Mouse (Mus musculus): ENCODE measurements around the gene Cab39l. TPM values are rescaled to one million over a fixed set of nuclear protein-coding genes. Genes with fewer than 3 reads are reported as not detected.

Cab39l gene
- polyA plus RNA-seq, 1 experiment from 2014 or later = 47.4 TPM

DNA sequence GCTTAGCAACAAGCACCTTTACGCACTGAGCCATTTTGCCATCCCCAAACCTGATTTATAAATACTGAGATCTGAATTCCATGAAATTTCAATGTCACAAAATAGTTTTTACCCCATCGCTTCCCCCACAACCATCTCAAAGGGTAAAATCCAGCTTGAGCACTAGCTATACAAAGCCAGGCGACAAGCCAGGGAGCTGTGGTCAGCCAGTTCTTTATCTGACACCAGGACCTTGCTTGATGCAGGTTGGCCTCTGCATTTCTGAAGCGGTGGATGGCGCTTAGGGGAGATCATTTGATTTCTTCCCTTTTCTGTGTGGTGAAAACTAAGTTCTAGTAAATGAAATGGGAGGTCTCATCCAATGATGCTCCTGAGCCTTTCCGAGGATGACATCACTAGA lies 191.3 kb downstream of the Cab39l start:
- WGBS = 81% methylated on average over 6 of the region's 6 CpGs
- no peak for DNase-seq (ENCODE audit: low spot score)

DNA sequence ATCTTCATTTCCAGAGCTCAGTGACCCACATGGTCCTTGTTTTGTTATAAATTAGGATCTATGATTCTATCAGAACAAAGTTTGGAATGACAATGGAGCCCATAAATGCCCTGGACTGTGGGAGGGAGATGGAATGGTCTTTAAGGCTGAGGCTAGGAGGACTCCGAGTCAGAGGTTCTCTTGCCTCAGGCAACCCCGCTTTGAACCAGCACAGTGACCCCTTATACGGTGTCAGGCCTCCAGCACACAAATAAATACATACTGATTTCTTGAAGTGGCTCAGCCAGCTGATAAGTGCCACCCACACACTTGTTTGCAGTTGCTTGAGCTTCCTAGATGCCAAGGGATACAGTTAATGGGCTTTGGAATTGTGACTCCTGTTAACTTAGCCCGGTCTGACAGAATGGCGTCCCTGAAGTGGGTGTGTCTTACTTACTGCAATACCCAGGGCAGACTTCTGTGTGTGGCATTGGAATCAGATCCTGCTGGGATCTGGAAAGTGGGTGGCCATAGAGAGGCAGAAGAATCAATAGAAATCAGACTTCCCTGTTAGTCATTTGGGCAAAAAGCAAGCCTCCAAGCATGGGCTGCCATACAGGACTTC lies 192.6 kb downstream of the Cab39l start:
- no peaks in the 10 kb centered on the region for H3K4me1 ChIP-seq (replicated peaks; ENCODE audit: control insufficient read depth, insufficient read depth, low read length)
- no peak overlapping the region for H3K27ac ChIP-seq (ENCODE audit: low read depth, low read length)
- H3K4me3 ChIP-seq (ENCODE audit: low read depth, low read length) = no peak overlapping the region
- no peak overlapping the region for H3K4me2 ChIP-seq
- DNase-seq (ENCODE audit: low spot score) (no peak), ATAC-seq (replicated peaks; ENCODE audit: low FRiP score) (no peak)
- no peaks in the 10 kb centered on the region for H3K9me3 ChIP-seq (ENCODE audit: control insufficient read depth, low read length)
- H3K9ac ChIP-seq (ENCODE audit: low read depth, low read length) = no peak overlapping the region
- no peaks in the 10 kb centered on the region for H3K36me3 ChIP-seq (ENCODE audit: control insufficient read depth, insufficient read depth, low read length)
- no peaks in the 10 kb centered on the region for H3K27me3 ChIP-seq (replicated peaks; ENCODE audit: control insufficient read depth, insufficient read depth, low read length)
- WGBS = 80% methylated on average over 5 of the region's 5 CpGs

More for the DNA sequence above, 191.3 kb downstream of the Cab39l start:
- H3K27me3 ChIP-seq (replicated peaks; ENCODE audit: control insufficient read depth, insufficient read depth, low read length) = peaks cover 5% of the 10 kb centered on the region
- no peak overlapping the region for H3K4me3 ChIP-seq (ENCODE audit: low read depth, low read length)
- H3K36me3 ChIP-seq (ENCODE audit: control insufficient read depth, insufficient read depth, low read length) = no peaks in the 10 kb centered on the region
- H3K4me2 ChIP-seq = no peak overlapping the region
- H3K27ac ChIP-seq (ENCODE audit: low read depth, low read length) = no peak overlapping the region
- H3K9me3 ChIP-seq (ENCODE audit: control insufficient read depth, low read length) = no peaks in the 10 kb centered on the region
- H3K9ac ChIP-seq (ENCODE audit: low read depth, low read length) = no peak overlapping the region
- ATAC-seq (replicated peaks; ENCODE audit: low FRiP score) = no peak
- no peaks in the 10 kb centered on the region for H3K4me1 ChIP-seq (replicated peaks; ENCODE audit: control insufficient read depth, insufficient read depth, low read length)

DNA sequence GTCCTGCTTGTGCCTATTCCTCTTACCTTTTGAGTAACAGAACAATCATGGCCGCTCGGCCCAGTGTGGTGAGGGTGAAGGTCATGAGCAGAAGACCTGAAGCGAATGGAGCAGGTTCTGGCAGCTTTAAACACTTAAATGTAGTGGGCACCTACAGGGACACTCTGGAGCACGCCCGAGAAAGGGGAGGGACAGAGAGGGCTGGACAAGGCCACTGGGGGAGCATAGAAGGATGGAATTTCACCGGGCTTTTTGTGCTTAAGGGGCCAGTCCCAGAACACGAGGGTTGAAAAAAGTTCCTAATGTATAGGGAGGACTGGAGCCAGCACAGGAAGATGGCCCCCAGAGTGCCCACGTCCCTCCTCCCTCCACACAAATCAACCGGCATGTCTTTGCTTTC lies 193.2 kb downstream of the Cab39l start:
- 83% methylated on average over 9 of the region's 9 CpGs for WGBS
- no peak overlapping the region for H3K9ac ChIP-seq (ENCODE audit: low read depth, low read length)
- no peaks in the 10 kb centered on the region for H3K27me3 ChIP-seq (replicated peaks; ENCODE audit: control insufficient read depth, insufficient read depth, low read length)
- no peaks in the 10 kb centered on the region for H3K36me3 ChIP-seq (ENCODE audit: control insufficient read depth, insufficient read depth, low read length)
- H3K4me2 ChIP-seq = no peak overlapping the region
- ATAC-seq (replicated peaks; ENCODE audit: low FRiP score) = no peak
- no peaks in the 10 kb centered on the region for H3K9me3 ChIP-seq (ENCODE audit: control insufficient read depth, low read length)
- no peak overlapping the region for H3K27ac ChIP-seq (ENCODE audit: low read depth, low read length)
- no peak overlapping the region for H3K4me3 ChIP-seq (ENCODE audit: low read depth, low read length)
- DNase-seq (ENCODE audit: low spot score) = no peak
- no peaks in the 10 kb centered on the region for H3K4me1 ChIP-seq (replicated peaks; ENCODE audit: control insufficient read depth, insufficient read depth, low read length)

Other genes with a start within 250 kb of the Cab39l start
- 54.0 and 55.5 TPM in 2 replicates for gene Rcbtb1, start 239.8 kb upstream of the Cab39l start, polyA plus RNA-seq (2014; fragmentation: Nextera tagmentation; extraction: Ambion mirVana)
- not detected in 2 replicates for gene Gm6904, start 180.8 kb upstream of the Cab39l start, polyA plus RNA-seq (2014; fragmentation: Nextera tagmentation; extraction: Ambion mirVana)
- gene Phf11a, start 143.4 kb upstream of the Cab39l start, polyA plus RNA-seq (2014; fragmentation: Nextera tagmentation; extraction: Ambion mirVana) = 0.16 TPM in 1 of 2 replicates, not detected in the other
- 0.78 and 1.1 TPM in 2 replicates for gene Phf11b, start 99.6 kb upstream of the Cab39l start, polyA plus RNA-seq (2014; fragmentation: Nextera tagmentation; extraction: Ambion mirVana)
- gene Phf11d, start 75.5 kb upstream of the Cab39l start, polyA plus RNA-seq (2014; fragmentation: Nextera tagmentation; extraction: Ambion mirVana) = 0.37 and 1.0 TPM in 2 replicates
- 0.75 and 1.1 TPM in 2 replicates for gene Phf11c, start 45.6 kb upstream of the Cab39l start, polyA plus RNA-seq (2014; fragmentation: Nextera tagmentation; extraction: Ambion mirVana)
- 13.0 and 13.4 TPM in 2 replicates for gene Setdb2, start 88 bp upstream of the Cab39l start, polyA plus RNA-seq (2014; fragmentation: Nextera tagmentation; extraction: Ambion mirVana)
- gene Cdadc1, start 157.0 kb downstream of the Cab39l start, polyA plus RNA-seq (2014; fragmentation: Nextera tagmentation; extraction: Ambion mirVana) = 25.8 and 30.0 TPM in 2 replicates
- gene Shisa2, start 184.3 kb downstream of the Cab39l start, polyA plus RNA-seq (2014; fragmentation: Nextera tagmentation; extraction: Ambion mirVana) = 5.2 and 5.4 TPM in 2 replicates

All from liver, embryonic 11.5 days (tissue).